Mouse (Mus musculus) C2C12 (cell line): Measurements from ENCODE around the gene Rnf5.

Experiments
- CEBPB ChIP-seq: IDR thresholded peaks from one replicate; pipeline ENCODE4 v1.6.1; 2011; ENCODE audit warnings: low read depth, mild to moderate bottlenecking, control low read depth, moderate library complexity
- CTCF ChIP-seq: IDR thresholded peaks from one replicate; pipeline ENCODE4 v1.5.1; 2011; ENCODE audit not compliant: control insufficient read depth, insufficient read depth, insufficient read length
- FOSL1 ChIP-seq: IDR thresholded peaks from one replicate; pipeline ENCODE4 v1.8.0; 2011; ENCODE audit warnings: mild to moderate bottlenecking, low read length; ENCODE audit not compliant: poor library complexity, insufficient read depth, severe bottlenecking
- MAX ChIP-seq: IDR thresholded peaks from one replicate; pipeline ENCODE4 v1.6.1; 2011; ENCODE audit warnings: mild to moderate bottlenecking, control low read depth
- MYOD1 ChIP-seq: IDR thresholded peaks from one replicate; pipeline ENCODE4 v1.6.1; 2011; ENCODE audit warnings: low read depth; ENCODE audit not compliant: control insufficient read depth, insufficient read length
- MYOG ChIP-seq: IDR thresholded peaks from one replicate; pipeline ENCODE4 v1.6.1; 2011; ENCODE audit not compliant: control insufficient read depth, insufficient read length; ENCODE audit errors: extremely low read depth
- USF1 ChIP-seq: IDR thresholded peaks from one replicate; pipeline ENCODE4 v1.6.1; 2011; ENCODE audit warnings: low read depth, mild to moderate bottlenecking, control low read depth, moderate library complexity

GRCm38 (mm10) chr17:34597566-34598095 lies 5.9 kb downstream of the Rnf5 start, which contains the start of gene Ager:
- TF ChIP-seq CTCF (no peak), MYOG (no peak), MAX (no peak), USF1 (no peak), CEBPB (no peak), MYOD1 (no peak), FOSL1 (no peak)
